Mouse (Mus musculus): ENCODE measurements around the gene Rap1gap2. TPM values are rescaled to one million over a fixed set of nuclear protein-coding genes. Genes with fewer than 3 reads are reported as not detected.

Gene Rap1gap2
- polyA plus RNA-seq, 1 experiment from 2014 or later = 4.3 TPM

- no peaks in the 10 kb centered on the region for H3K27me3 ChIP-seq (ENCODE audit: control insufficient read depth, insufficient read depth, low read length)
- no peaks in the 10 kb centered on the region for H3K9me3 ChIP-seq (ENCODE audit: control insufficient read depth, low read length)
- H3K36me3 ChIP-seq (ENCODE audit: control insufficient read depth, insufficient read depth, low read length) = peaks cover 4% of the 10 kb centered on the region; the same call in 1 of the 2 replicates
- H3K27ac ChIP-seq (replicated peaks in 1 of 2; ENCODE audit: control insufficient read depth in 1 of 2, insufficient read depth in 1 of 2, low read depth in 2 of 2, low read length in 2 of 2) = peak within 1 kb of the TSS; percentile 85 to 91
- H3K4me2 ChIP-seq (ENCODE audit: low read length) = peak within 1 kb of the TSS; percentile 79
- peak within 1 kb of the TSS; percentile 98 for H3K9ac ChIP-seq (ENCODE audit: low read length)
- peak; percentile 86 for ATAC-seq (ENCODE audit: insufficient number of reproducible peaks, insufficient read depth, low FRiP score, low read depth)
- H3K4me1 ChIP-seq (ENCODE audit: control insufficient read depth in 2 of 2, insufficient read depth in 2 of 2, low read length in 2 of 2) = peaks cover 26 to 39% of the 10 kb centered on the region in 2 experiments
- peak within 1 kb of the TSS; percentile 75 to 96 for H3K4me3 ChIP-seq (ENCODE audit: control insufficient read depth in 1 of 2, insufficient read depth in 1 of 2, low read depth in 1 of 2, low read length in 2 of 2)
- under 1% methylated on average over 57 of the region's 58 CpGs for WGBS
Measured at GRCm38 (mm10) chr11:74649095-74649646, 38.5 kb upstream of the Rap1gap2 start, which contains the start of gene Cluh. Gene Cluh, plus strand, starts transcription at chr11:74649495.

GRCm38 (mm10) chr11:74648676-74649075, 38.0 kb upstream of the Rap1gap2 start:
- Histone ChIP-seq H3K4me2 (ENCODE audit: low read length) (peak overlapping the region; percentile 79), H3K27ac (replicated peaks in 1 of 2; ENCODE audit: control insufficient read depth in 1 of 2, insufficient read depth in 1 of 2, low read depth in 2 of 2, low read length in 2 of 2) (peak overlapping the region; percentile 85 to 91), H3K4me1 (ENCODE audit: control insufficient read depth in 2 of 2, insufficient read depth in 2 of 2, low read length in 2 of 2) (peaks cover 23 to 34% of the 10 kb centered on the region in 2 experiments), H3K4me3 (ENCODE audit: control insufficient read depth in 1 of 2, insufficient read depth in 1 of 2, low read depth in 1 of 2, low read length in 2 of 2) (peak overlapping the region; percentile 75 to 96), H3K9me3 (ENCODE audit: control insufficient read depth, low read length) (no peaks in the 10 kb centered on the region), H3K9ac (ENCODE audit: low read length) (peak overlapping the region; percentile 98), H3K36me3 (ENCODE audit: control insufficient read depth, insufficient read depth, low read length) (no peaks in the 10 kb centered on the region), H3K27me3 (ENCODE audit: control insufficient read depth, insufficient read depth, low read length) (no peaks in the 10 kb centered on the region)
- WGBS = 11% methylated on average over 1 of the region's 1 CpGs
- ATAC-seq (ENCODE audit: insufficient number of reproducible peaks, insufficient read depth, low FRiP score, low read depth) = no peak

GRCm38 (mm10) chr11:74647966-74648365, 37.3 kb upstream of the Rap1gap2 start:
- ATAC-seq (ENCODE audit: insufficient number of reproducible peaks, insufficient read depth, low FRiP score, low read depth) = no peak
- Histone ChIP-seq H3K4me2 (ENCODE audit: low read length) (no peak overlapping the region), H3K36me3 (ENCODE audit: control insufficient read depth, insufficient read depth, low read length) (no peaks in the 10 kb centered on the region), H3K27ac (replicated peaks in 1 of 2; ENCODE audit: control insufficient read depth in 1 of 2, insufficient read depth in 1 of 2, low read depth in 2 of 2, low read length in 2 of 2) (0 out of 4 replicates have a peak overlapping the region, but pooled peaks of 1 of the 2 experiments have one; percentile 91), H3K4me1 (ENCODE audit: control insufficient read depth in 2 of 2, insufficient read depth in 2 of 2, low read length in 2 of 2) (peaks cover 20 to 27% of the 10 kb centered on the region in 2 experiments), H3K9me3 (ENCODE audit: control insufficient read depth, low read length) (no peaks in the 10 kb centered on the region), H3K4me3 (ENCODE audit: control insufficient read depth in 1 of 2, insufficient read depth in 1 of 2, low read depth in 1 of 2, low read length in 2 of 2) (no peak overlapping the region), H3K9ac (ENCODE audit: low read length) (no peak overlapping the region), H3K27me3 (ENCODE audit: control insufficient read depth, insufficient read depth, low read length) (no peaks in the 10 kb centered on the region)
- 88% methylated on average over 1 of the region's 1 CpGs for WGBS

- H3K9me3 ChIP-seq (ENCODE audit: control insufficient read depth, low read length) = no peaks in the 10 kb centered on the region
- H3K4me3 ChIP-seq (ENCODE audit: control insufficient read depth in 1 of 2, insufficient read depth in 1 of 2, low read depth in 1 of 2, low read length in 2 of 2) = no peak overlapping the region
- H3K27me3 ChIP-seq (ENCODE audit: control insufficient read depth, insufficient read depth, low read length) = 0 out of 2 replicates have a peak, but pooled peaks cover 3% of the 10 kb centered on the region
- peaks cover 12 to 15% of the 10 kb centered on the region in 2 experiments for H3K4me1 ChIP-seq (ENCODE audit: control insufficient read depth in 2 of 2, insufficient read depth in 2 of 2, low read length in 2 of 2)
- no peak overlapping the region for H3K9ac ChIP-seq (ENCODE audit: low read length)
- WGBS = 70% methylated on average over 1 of the region's 1 CpGs
- no peak for ATAC-seq (ENCODE audit: insufficient number of reproducible peaks, insufficient read depth, low FRiP score, low read depth)
- no peak overlapping the region for H3K4me2 ChIP-seq (ENCODE audit: low read length)
- H3K27ac ChIP-seq (replicated peaks in 1 of 2; ENCODE audit: control insufficient read depth in 1 of 2, insufficient read depth in 1 of 2, low read depth in 2 of 2, low read length in 2 of 2) = no peak overlapping the region
- H3K36me3 ChIP-seq (ENCODE audit: control insufficient read depth, insufficient read depth, low read length) = no peaks in the 10 kb centered on the region
Measured at GRCm38 (mm10) chr11:74639628-74640027, 28.9 kb upstream of the Rap1gap2 start.

GRCm38 (mm10) chr11:74638791-74639411, 28.2 kb upstream of the Rap1gap2 start:
- H3K4me2 ChIP-seq (ENCODE audit: low read length) = peak overlapping the region; percentile 82
- peak overlapping the region; percentile 86 for H3K9ac ChIP-seq (ENCODE audit: low read length)
- H3K27me3 ChIP-seq (ENCODE audit: control insufficient read depth, insufficient read depth, low read length) = 0 out of 2 replicates have a peak, but pooled peaks cover 3% of the 10 kb centered on the region
- H3K36me3 ChIP-seq (ENCODE audit: control insufficient read depth, insufficient read depth, low read length) = no peaks in the 10 kb centered on the region
- peak overlapping the region; percentile 84 to 90 for H3K27ac ChIP-seq (replicated peaks in 1 of 2; ENCODE audit: control insufficient read depth in 1 of 2, insufficient read depth in 1 of 2, low read depth in 2 of 2, low read length in 2 of 2)
- 4% methylated on average over 9 of the region's 9 CpGs for WGBS
- peak overlapping the region; percentile 74 to 86 for H3K4me3 ChIP-seq (ENCODE audit: control insufficient read depth in 1 of 2, insufficient read depth in 1 of 2, low read depth in 1 of 2, low read length in 2 of 2)
- 0 out of 2 replicates have a peak, but pooled peaks have one; percentile 3 for ATAC-seq (ENCODE audit: insufficient number of reproducible peaks, insufficient read depth, low FRiP score, low read depth)
- H3K9me3 ChIP-seq (ENCODE audit: control insufficient read depth, low read length) = no peaks in the 10 kb centered on the region
- H3K4me1 ChIP-seq (ENCODE audit: control insufficient read depth in 2 of 2, insufficient read depth in 2 of 2, low read length in 2 of 2) = peaks cover 12 to 15% of the 10 kb centered on the region in 2 experiments

GRCm38 (mm10) chr11:74637971-74638790, 27.5 kb upstream of the Rap1gap2 start:
- Histone ChIP-seq H3K9ac (ENCODE audit: low read length) (peak overlapping the region; percentile 86), H3K36me3 (ENCODE audit: control insufficient read depth, insufficient read depth, low read length) (no peaks in the 10 kb centered on the region), H3K27me3 (ENCODE audit: control insufficient read depth, insufficient read depth, low read length) (0 out of 2 replicates have a peak, but pooled peaks cover 3% of the 10 kb centered on the region), H3K4me3 (ENCODE audit: control insufficient read depth in 1 of 2, insufficient read depth in 1 of 2, low read depth in 1 of 2, low read length in 2 of 2) (peak overlapping the region; percentile 74 to 86), H3K9me3 (ENCODE audit: control insufficient read depth, low read length) (no peaks in the 10 kb centered on the region), H3K27ac (replicated peaks in 1 of 2; ENCODE audit: control insufficient read depth in 1 of 2, insufficient read depth in 1 of 2, low read depth in 2 of 2, low read length in 2 of 2) (peak overlapping the region; percentile 86 to 90), H3K4me2 (ENCODE audit: low read length) (peak overlapping the region; percentile 82), H3K4me1 (ENCODE audit: control insufficient read depth in 2 of 2, insufficient read depth in 2 of 2, low read length in 2 of 2) (peaks cover 12 to 15% of the 10 kb centered on the region in 2 experiments)
- ATAC-seq (ENCODE audit: insufficient number of reproducible peaks, insufficient read depth, low FRiP score, low read depth) = peak; percentile 90
- WGBS = under 1% methylated on average over 81 of the region's 86 CpGs

- Histone ChIP-seq H3K9ac (ENCODE audit: low read length) (peak overlapping the region; percentile 86), H3K4me2 (ENCODE audit: low read length) (peak overlapping the region; percentile 82), H3K4me1 (ENCODE audit: control insufficient read depth in 2 of 2, insufficient read depth in 2 of 2, low read length in 2 of 2) (peaks cover 12 to 15% of the 10 kb centered on the region in 2 experiments), H3K9me3 (ENCODE audit: control insufficient read depth, low read length) (no peaks in the 10 kb centered on the region), H3K27me3 (ENCODE audit: control insufficient read depth, insufficient read depth, low read length) (0 out of 2 replicates have a peak, but pooled peaks cover 3% of the 10 kb centered on the region), H3K27ac (replicated peaks in 1 of 2; ENCODE audit: control insufficient read depth in 1 of 2, insufficient read depth in 1 of 2, low read depth in 2 of 2, low read length in 2 of 2) (peak overlapping the region; percentile 86 to 90; a peak in 3 of 4 replicates), H3K4me3 (ENCODE audit: control insufficient read depth in 1 of 2, insufficient read depth in 1 of 2, low read depth in 1 of 2, low read length in 2 of 2) (peak overlapping the region; percentile 74 to 86), H3K36me3 (ENCODE audit: control insufficient read depth, insufficient read depth, low read length) (no peaks in the 10 kb centered on the region)
- no peak for ATAC-seq (ENCODE audit: insufficient number of reproducible peaks, insufficient read depth, low FRiP score, low read depth)
- 28% methylated on average over 8 of the region's 8 CpGs for WGBS
Measured at GRCm38 (mm10) chr11:74637486-74637885, 26.8 kb upstream of the Rap1gap2 start.

All from heart, embryonic 14.5 days (tissue).